Mouse (Mus musculus) stomach, embryonic 14.5 days (tissue): ENCODE data around the gene Pnn. TPM values are rescaled to one million over a fixed set of nuclear protein-coding genes. Genes with fewer than 3 reads are reported as not detected.
"Not testable (repeated sequence)": the region's sequence is repeated elsewhere in the genome, so short reads cannot be mapped to it uniquely, and the experiment has no call there.

Experiments used
- ATAC-seq: fragments of 200-750 bp; cut with Nextera tagmentation; 2 replicates; pipeline ENCODE4 v1.8.0; 2017; ENCODE audit warnings: low read depth, moderate TSS enrichment; ENCODE audit not compliant: insufficient number of reproducible peaks, insufficient read depth, low FRiP score
- H3K27ac ChIP-seq: fragments of 300-500 bp; sonication (generic); 2 replicates; pipeline ENCODE4 v1.5.1; 2014; ENCODE audit warnings: mild to moderate bottlenecking, low read length, moderate library complexity, mixed read lengths
- H3K27me3 ChIP-seq: fragments of 300-500 bp; sonication (generic); 2 replicates; pipeline ENCODE4 v1.6.1; 2014; ENCODE audit warnings: low read length, control low read depth, mixed read lengths; ENCODE audit not compliant: control insufficient read depth, insufficient read depth
- H3K36me3 ChIP-seq: fragments of 300-500 bp; sonication (generic); 2 replicates; pipeline ENCODE4 v1.6.1; 2014; ENCODE audit warnings: mild to moderate bottlenecking, control low read depth, low read length, moderate library complexity, mixed read lengths; ENCODE audit not compliant: control insufficient read depth, insufficient read depth
- H3K4me1 ChIP-seq: fragments of 300-500 bp; sonication (generic); 2 replicates; pipeline ENCODE4 v1.6.1; 2014; ENCODE audit warnings: low read length, control low read depth, mixed read lengths; ENCODE audit not compliant: control insufficient read depth, insufficient read depth
- H3K4me2 ChIP-seq: fragments of 300-500 bp; sonication (generic); replicated peaks from 2 replicates; pipeline ENCODE4 v1.6.1; 2014; ENCODE audit warnings: low read depth, low read length, control low read depth
- H3K4me3 ChIP-seq: fragments of 300-500 bp; sonication (generic); 2 replicates; pipeline ENCODE4 v1.5.1; 2014; ENCODE audit warnings: low read depth, low read length, control low read depth
- H3K9ac ChIP-seq: fragments of 300-500 bp; sonication (generic); replicated peaks from 2 replicates; pipeline ENCODE4 v1.6.1; 2014; ENCODE audit warnings: low read depth, mild to moderate bottlenecking, control low read depth, low read length, moderate library complexity, mixed read lengths
- H3K9me3 ChIP-seq: fragments of 300-500 bp; sonication (generic); 2 replicates; pipeline ENCODE4 v1.6.1; 2016; ENCODE audit warnings: low read depth, low read length, control low read depth; ENCODE audit not compliant: control insufficient read depth
- WGBS: fragments of 180-500 bp; shearing (Covaris S2); extraction: QIAGEN DNeasy Blood & Tissue Kit; methylation state at CpG from one replicate; pipeline ENCODE4 v1.1.7; 2014; 5-methylcytosine and 5-hydroxymethylcytosine counted together
- polyA plus RNA-seq: library from polyadenylated mRNA; unstranded; fragments of >200 nt; fragmentation: Nextera tagmentation; extraction: Ambion mirVana; gene quantifications from 2 replicates; pipeline ENCODE4 v1.2.1, GENCODE M21; 2014

The Pnn gene
- polyA plus RNA-seq, 1 experiment from 2014 or later, result 91.3 TPM

- peaks cover 8% of the 10 kb centered on the region; the same call in 1 of the 2 replicates for H3K36me3 ChIP-seq
Measured at GRCm38 (mm10) chr12:59052470-59052869, 14.2 kb upstream of the Pnn start.

GRCm38 (mm10) chr12:59053166-59053565 is 13.5 kb upstream of the Pnn start:
- Histone ChIP-seq H3K9ac (no peak overlapping the region), H3K27ac (no peak overlapping the region), H3K4me3 (no peak overlapping the region), H3K27me3 (no peaks in the 10 kb centered on the region), H3K36me3 (peaks cover 8% of the 10 kb centered on the region; the same call in 1 of the 2 replicates), H3K4me2 (no peak overlapping the region), H3K4me1 (no peaks in the 10 kb centered on the region), H3K9me3 (no peaks in the 10 kb centered on the region)
- ATAC-seq, result no peak
- WGBS, result 91% methylated on average over 5 of the region's 5 CpGs

More at GRCm38 (mm10) chr12:59052470-59052869, 14.2 kb upstream of the Pnn start:
- Histone ChIP-seq H3K4me3 (no peak overlapping the region), H3K9me3 (no peaks in the 10 kb centered on the region), H3K9ac (no peak overlapping the region), H3K27me3 (no peaks in the 10 kb centered on the region), H3K4me2 (no peak overlapping the region), H3K27ac (no peak overlapping the region), H3K4me1 (no peaks in the 10 kb centered on the region)
- 94% methylated on average over 3 of the region's 3 CpGs for WGBS
- ATAC-seq, result no peak

- Histone ChIP-seq H3K9me3 (no peaks in the 10 kb centered on the region), H3K4me3 (no peak overlapping the region), H3K4me1 (peaks cover under 1% of the 10 kb centered on the region; the same call in 1 of the 2 replicates), H3K4me2 (no peak overlapping the region), H3K27ac (no peak overlapping the region), H3K27me3 (no peaks in the 10 kb centered on the region), H3K36me3 (peaks cover 11% of the 10 kb centered on the region), H3K9ac (no peak overlapping the region)
- ATAC-seq, result no peak
Measured at GRCm38 (mm10) chr12:59053976-59054375, 12.7 kb upstream of the Pnn start.

- Histone ChIP-seq H3K4me1 (peaks cover 8% of the 10 kb centered on the region; the same call in 1 of the 2 replicates), H3K9ac (no peak overlapping the region), H3K9me3 (no peaks in the 10 kb centered on the region), H3K27ac (no peak overlapping the region), H3K4me2 (no peak overlapping the region), H3K27me3 (no peaks in the 10 kb centered on the region), H3K4me3 (no peak overlapping the region), H3K36me3 (peaks cover 5% of the 10 kb centered on the region)
- WGBS, result 72% methylated on average over 4 of the region's 4 CpGs
- no peak for ATAC-seq
Measured at GRCm38 (mm10) chr12:59055196-59055850, 11.4 kb upstream of the Pnn start.

GRCm38 (mm10) chr12:59056222-59056621 is 10.5 kb upstream of the Pnn start:
- Histone ChIP-seq H3K36me3 (peaks cover 5% of the 10 kb centered on the region), H3K4me1 (peaks cover 8% of the 10 kb centered on the region; the same call in 1 of the 2 replicates), H3K27ac (no peak overlapping the region), H3K4me3 (no peak overlapping the region), H3K9ac (no peak overlapping the region), H3K4me2 (no peak overlapping the region), H3K9me3 (no peaks in the 10 kb centered on the region), H3K27me3 (no peaks in the 10 kb centered on the region)
- 99% methylated on average over 11 of the region's 11 CpGs for WGBS
- no peak for ATAC-seq

- not testable (repeated sequence) for H3K27ac ChIP-seq, H3K4me3 ChIP-seq, H3K27me3 ChIP-seq, H3K4me1 ChIP-seq, H3K36me3 ChIP-seq, H3K9me3 ChIP-seq, H3K4me2 ChIP-seq, H3K9ac ChIP-seq, ATAC-seq
- WGBS, result 84% methylated on average over 5 of the region's 5 CpGs
Measured at GRCm38 (mm10) chr12:59058242-59058641, 8.4 kb upstream of the Pnn start.

- ATAC-seq, result no peak
- Histone ChIP-seq H3K27ac (peak overlapping the region; percentile 86; the same call in 1 of the 2 replicates), H3K36me3 (peaks cover 5% of the 10 kb centered on the region; the same call in 1 of the 2 replicates), H3K4me3 (peak overlapping the region; percentile 76), H3K27me3 (no peaks in the 10 kb centered on the region), H3K9me3 (no peaks in the 10 kb centered on the region), H3K4me1 (peaks cover 8% of the 10 kb centered on the region; the same call in 1 of the 2 replicates), H3K9ac (peak overlapping the region; percentile 88; the same call in 1 of the 2 replicates), H3K4me2 (peak overlapping the region; percentile 48)
- WGBS, result 55% methylated on average over 4 of the region's 4 CpGs
Measured at GRCm38 (mm10) chr12:59060322-59060721, 6.4 kb upstream of the Pnn start.

- Histone ChIP-seq H3K27ac (peak within 1 kb of the TSS; percentile 86), H3K36me3 (peaks cover 5% of the 10 kb centered on the region; the same call in 1 of the 2 replicates), H3K9ac (peak within 1 kb of the TSS; percentile 88), H3K4me3 (peak within 1 kb of the TSS; percentile 76), H3K4me2 (peak within 1 kb of the TSS; percentile 48), H3K4me1 (peaks cover 8% of the 10 kb centered on the region; the same call in 1 of the 2 replicates), H3K9me3 (no peaks in the 10 kb centered on the region), H3K27me3 (no peaks in the 10 kb centered on the region)
- under 1% methylated on average over 49 of the region's 49 CpGs for WGBS
- peak; percentile 96 for ATAC-seq
Measured at GRCm38 (mm10) chr12:59060993-59061595, 5.6 kb upstream of the Pnn start, which contains the start of gene Trappc6b. Gene Trappc6b, minus strand, starts transcription at chr12:59061472.
